Mouse (Mus musculus): ENCODE results near the gene Tsku.

The Tsku gene

GRCm38 (mm10) chr7:98328311-98328710 is 32.8 kb downstream of the Tsku start:
- DNase-seq (ENCODE audit: low spot score in 2 of 2), result no peak

GRCm38 (mm10) chr7:98326051-98326450 is 35.1 kb downstream of the Tsku start:
- DNase-seq (ENCODE audit: low spot score in 2 of 2), result no peak

DNA sequence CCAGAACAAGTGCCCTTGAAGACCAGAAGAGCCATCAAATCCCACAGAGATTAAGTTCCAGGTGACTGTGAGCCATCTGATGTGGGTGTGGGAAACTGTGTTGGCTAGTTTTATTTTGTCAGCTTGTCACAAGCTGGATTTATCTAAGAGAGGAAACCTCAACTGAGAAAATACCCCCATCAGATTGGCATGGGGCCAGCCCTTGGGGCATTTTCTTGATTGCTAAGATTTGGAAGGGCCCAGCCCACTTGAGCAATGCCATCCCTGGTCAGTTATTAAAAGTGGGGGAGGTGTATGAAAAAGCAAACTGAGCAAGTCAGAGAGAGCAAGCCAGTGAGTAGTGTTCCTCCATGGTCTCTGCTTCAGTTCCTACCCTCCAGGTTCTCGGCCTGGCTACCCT is 36.9 kb downstream of the Tsku start:
- DNase-seq (ENCODE audit: low spot score in 2 of 2), result no peak

GRCm38 (mm10) chr7:98323288-98324019 is 37.7 kb downstream of the Tsku start:
- DNase-seq (ENCODE audit: low spot score in 2 of 2), result no peak

DNA sequence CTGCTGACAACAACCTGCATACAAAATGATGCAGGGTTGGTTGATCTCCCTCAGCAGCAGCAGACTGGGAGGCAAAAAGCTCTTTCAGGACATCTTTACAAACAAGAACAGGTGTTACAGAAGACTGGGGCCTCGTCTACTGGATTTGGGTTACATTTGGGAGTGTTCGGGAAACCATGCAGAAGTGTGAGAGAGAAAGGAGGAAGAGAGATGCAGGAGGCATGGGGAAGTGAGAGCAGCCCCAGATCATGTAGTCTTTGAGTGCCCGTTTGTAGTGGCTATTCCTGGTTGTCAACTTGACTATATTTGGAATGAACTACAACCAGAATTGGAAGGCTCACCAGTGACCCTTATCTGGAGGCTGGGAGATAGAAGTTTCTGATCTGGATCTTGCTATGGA is 38.7 kb downstream of the Tsku start:
- no peak for DNase-seq (ENCODE audit: low spot score in 2 of 2)

- no peak for DNase-seq (ENCODE audit: low spot score in 2 of 2)
These were observed 40.0 kb downstream of the Tsku start, which contains the start of gene Acer3 for GRCm38 (mm10) chr7:98321083-98321482. Acer3 (minus strand) TSS chr7:98321208.

- no peak for DNase-seq (ENCODE audit: low spot score in 2 of 2)
These were observed 41.0 kb downstream of the Tsku start for GRCm38 (mm10) chr7:98320006-98320556.

DNA sequence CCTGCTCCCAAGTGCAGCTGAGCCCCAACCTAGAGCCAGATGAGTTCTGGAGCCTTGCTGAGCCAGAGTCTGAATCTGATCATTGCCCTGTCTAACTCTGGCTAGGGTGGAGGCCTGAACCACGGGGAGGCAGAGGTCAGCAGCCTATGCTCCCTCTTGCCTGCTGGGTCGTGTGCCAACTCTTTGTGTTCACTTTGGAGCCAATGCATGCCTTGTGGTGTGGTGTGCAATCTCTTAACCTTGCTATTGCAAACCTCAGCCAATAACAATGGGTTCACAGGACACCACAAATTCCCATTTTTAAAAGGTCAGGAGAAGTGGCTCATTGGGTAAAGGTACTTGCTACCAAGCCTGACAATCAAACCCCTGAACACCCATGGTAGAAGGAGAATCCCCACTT is 44.6 kb downstream of the Tsku start:
- DNase-seq (ENCODE audit: low spot score in 2 of 2), result no peak

GRCm38 (mm10) chr7:98315087-98315486 is 46.0 kb downstream of the Tsku start:
- DNase-seq (ENCODE audit: low spot score in 2 of 2), result no peak

GRCm38 (mm10) chr7:98312185-98312920 is 48.8 kb downstream of the Tsku start:
- DNase-seq (ENCODE audit: low spot score in 2 of 2), result no peak

DNA sequence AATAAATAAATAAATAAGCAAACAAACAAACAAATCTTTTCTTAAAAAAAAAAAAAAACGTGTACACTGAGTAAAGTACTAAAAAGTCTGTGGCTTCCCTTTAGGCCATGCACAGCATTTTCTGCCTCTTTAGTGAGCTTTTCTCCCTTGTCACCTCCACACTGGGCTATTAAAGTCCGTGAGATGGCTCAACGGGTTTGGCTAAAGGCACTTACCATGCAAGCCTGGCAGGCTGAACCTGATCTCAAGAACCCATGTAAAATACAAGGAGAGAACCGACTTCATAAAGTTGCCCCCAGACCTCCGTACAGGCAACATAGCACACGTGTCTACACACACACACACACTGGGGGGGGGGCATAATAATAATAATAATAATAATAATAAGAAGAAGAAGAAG is 50.9 kb downstream of the Tsku start:
- no peak for DNase-seq (ENCODE audit: low spot score in 2 of 2)

DNA sequence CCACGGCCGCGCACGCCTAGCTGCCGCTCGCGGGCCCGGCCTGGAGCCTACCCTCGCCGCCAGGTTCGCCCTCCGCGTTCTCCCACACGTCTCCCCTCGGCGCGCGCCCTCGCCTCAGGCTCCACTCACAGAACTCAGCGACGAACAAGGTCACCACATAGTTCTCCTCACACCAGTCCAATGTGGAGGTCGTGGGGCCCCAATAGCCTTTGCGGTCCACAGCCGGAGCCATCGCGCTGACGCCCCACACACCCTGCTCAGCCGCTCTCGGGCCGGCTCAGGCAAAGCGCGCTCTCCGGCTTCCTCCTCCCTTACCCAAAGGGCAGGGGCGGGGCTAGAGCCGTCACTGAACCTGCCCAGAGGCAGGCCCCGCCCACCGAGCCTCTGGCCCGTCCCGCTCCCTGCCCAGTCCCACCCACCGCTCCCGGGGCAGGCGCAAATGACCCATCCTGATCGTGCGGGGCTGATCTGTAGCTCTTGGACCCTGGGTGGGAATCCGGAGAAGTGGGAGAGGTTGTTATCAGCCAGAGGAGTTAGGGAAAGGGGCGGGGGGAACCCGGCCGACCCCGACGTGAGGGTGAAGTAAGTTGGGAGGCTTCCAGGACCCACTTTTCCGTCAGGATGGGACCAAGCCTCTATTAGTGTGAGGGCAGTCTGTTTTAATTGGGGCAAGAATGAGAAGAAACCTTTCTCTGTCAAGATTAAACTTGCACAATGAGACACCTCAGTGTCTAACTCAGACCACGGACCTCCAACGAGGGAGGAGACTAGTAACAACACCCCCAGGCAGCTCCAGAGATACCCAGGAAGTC is 51.7 kb downstream of the Tsku start:
- peak; percentile 87 to 89 for DNase-seq (ENCODE audit: low spot score in 2 of 2)

DNA sequence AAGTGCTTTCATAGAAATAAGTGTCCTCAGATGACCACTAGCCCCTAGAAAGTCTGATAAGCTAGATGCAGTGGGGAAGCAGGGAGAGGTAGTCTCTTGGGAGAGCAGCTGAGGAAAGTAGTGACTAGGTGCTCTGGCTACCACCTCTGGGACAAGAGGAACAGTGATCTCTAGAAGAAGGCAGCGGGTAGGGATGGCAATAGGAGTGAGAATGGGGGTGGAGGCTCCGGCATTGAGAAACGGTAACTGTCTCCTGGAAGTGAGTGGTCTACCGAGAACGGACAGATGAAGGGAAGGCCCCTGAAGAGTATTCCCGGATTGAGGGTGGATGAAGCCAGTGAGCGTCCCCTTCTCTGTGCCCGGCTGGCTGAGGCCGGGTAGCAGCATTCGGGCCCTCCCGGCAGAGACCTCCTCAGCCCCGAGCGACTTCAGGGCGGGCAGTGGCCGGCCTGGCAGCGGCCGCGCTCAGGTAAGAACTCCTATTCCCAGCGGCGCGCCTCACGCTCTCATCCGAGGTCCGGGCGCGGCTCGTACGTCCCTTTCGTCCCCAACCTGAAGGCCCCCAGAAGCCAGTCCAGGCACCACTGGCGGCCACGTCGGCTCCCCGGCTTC is 52.4 kb downstream of the Tsku start:
- DNase-seq (ENCODE audit: low spot score in 2 of 2), result no peak

GRCm38 (mm10) chr7:98307921-98308606 is 53.1 kb downstream of the Tsku start:
- no peak for DNase-seq (ENCODE audit: low spot score in 2 of 2)

GRCm38 (mm10) chr7:98307411-98307810 is 53.7 kb downstream of the Tsku start:
- DNase-seq (ENCODE audit: low spot score in 2 of 2), result no peak

Measured in natural killer cell, adult 2 months (primary cell).